Comparison of ENCODE assay signal across 50 mouse cellular contexts in genomic region chr10:95673351-95673750, GRCm38 (mm10). TPM values are rescaled to one million over a fixed set of nuclear protein-coding genes. Genes with fewer than 3 reads are reported as not detected.
"Had no signal": no experiment of that assay in that cellular context is flagged by ENCODE, and none has a peak within 500 bp of the region (broad histone marks: within the 10 kb centered on the region; RNA-seq: fewer than 3 reads in every experiment).

Gene Anapc15-ps, minus strand, starts transcription at chr10:95673451.

- ATAC-seq: hindbrain, embryonic 16.5 days; inflammation-experienced regulatory T-cells, adult 6 months; intestine, embryonic 15.5 days; intestine, embryonic 16.5 days; intestine, postnatal 0 days had no signal

- H3K27ac ChIP-seq: heart, embryonic 10.5 days; heart, embryonic 13.5 days; heart, embryonic 15.5 days; hindbrain, embryonic 10.5 days; hindbrain, embryonic 12.5 days; hindbrain, embryonic 14.5 days; hindbrain, embryonic 15.5 days; intestine, embryonic 15.5 days; kidney, embryonic 15.5 days; kidney, postnatal 0 days; layer of hippocampus, adult 2 months; left cerebral cortex, adult 2 months had no signal

- H3K4me2 ChIP-seq: heart, embryonic 11.5 days; heart, embryonic 12.5 days; heart, embryonic 13.5 days; heart, embryonic 15.5 days; hindbrain, embryonic 12.5 days; hindbrain, embryonic 14.5 days; hindbrain, embryonic 15.5 days; intestine, embryonic 15.5 days; kidney, embryonic 15.5 days had no signal

- H3K4me3 ChIP-seq: heart, embryonic 10.5 days; heart, embryonic 12.5 days; heart, embryonic 13.5 days; heart, embryonic 15.5 days; hindbrain, embryonic 10.5 days; hindbrain, embryonic 12.5 days; hindbrain, embryonic 15.5 days; intestine, embryonic 15.5 days; kidney, embryonic 15.5 days; layer of hippocampus, adult 2 months; left cerebral cortex, adult 2 months had no signal

- H3K27me3 ChIP-seq: heart, embryonic 12.5 days; heart, embryonic 13.5 days; heart, embryonic 15.5 days; hindbrain, embryonic 12.5 days; hindbrain, embryonic 15.5 days; intestine, embryonic 15.5 days; kidney, embryonic 15.5 days had no signal

- H3K4me1 ChIP-seq: hindbrain, embryonic 15.5 days; intestine, embryonic 15.5 days had no signal

- H3K36me3 ChIP-seq: heart, embryonic 10.5 days; heart, embryonic 12.5 days; heart, embryonic 13.5 days; heart, embryonic 15.5 days; hindbrain, embryonic 10.5 days; hindbrain, embryonic 12.5 days; hindbrain, embryonic 15.5 days; intestine, embryonic 15.5 days; kidney, embryonic 15.5 days had no signal

- H3K9ac ChIP-seq: heart, embryonic 12.5 days; heart, embryonic 13.5 days; heart, embryonic 15.5 days; hindbrain, embryonic 12.5 days; hindbrain, embryonic 14.5 days; hindbrain, embryonic 15.5 days; intestine, embryonic 15.5 days; kidney, embryonic 15.5 days had no signal

- DNase-seq: heart, postnatal 10 days; heart, postnatal 14 days; heart, postnatal 36 days; heart, postnatal 4 days; kidney, adult 11 months; kidney, adult 18-20 months; kidney, adult 2 months; kidney, adult 8-10 months; kidney, adult 9 months; kidney, postnatal 10 days; kidney, postnatal 14 days; kidney, postnatal 25 days; kidney, postnatal 36 days; kidney, postnatal 4 days; layer of hippocampus, adult 9-11 months; layer of hippocampus, postnatal 36 days had no signal

- H3K9me3 ChIP-seq: heart, embryonic 10.5 days; heart, embryonic 13.5 days; heart, embryonic 15.5 days; hindbrain, embryonic 10.5 days; hindbrain, embryonic 12.5 days; hindbrain, embryonic 15.5 days; intestine, embryonic 15.5 days; kidney, embryonic 15.5 days had no signal

RNA-seq across cellular contexts. Expression of gene Anapc15-ps, which starts in this region (rescaled TPM):
- total RNA-seq: heart, postnatal 10 days; heart, postnatal 14 days; heart, postnatal 25 days; heart, postnatal 36 days; heart, postnatal 4 days; hematopoietic stem cell, adult 5-6 weeks; layer of hippocampus, adult 18-20 months; layer of hippocampus, adult 2 months; layer of hippocampus, adult 8-10 months; layer of hippocampus, postnatal 10 days; layer of hippocampus, postnatal 14 days; layer of hippocampus, postnatal 25 days; layer of hippocampus, postnatal 36 days; left cerebral cortex, adult 18-20 months; left cerebral cortex, adult 2 months; left cerebral cortex, adult 8-10 months had no signal
- polyA plus RNA-seq: heart, embryonic 10.5 days; heart, embryonic 11.5 days; heart, embryonic 12.5 days; heart, embryonic 13.5 days; heart, embryonic 14.5 days; heart, embryonic 15.5 days; heart, postnatal 0 days; hindbrain, embryonic 10.5 days; hindbrain, embryonic 11.5 days; hindbrain, embryonic 12.5 days; hindbrain, embryonic 14.5 days; hindbrain, embryonic 15.5 days; inflammation-experienced regulatory T-cells, adult 6 months; intestine, embryonic 14.5 days; intestine, embryonic 15.5 days; intestine, embryonic 16.5 days; intestine, postnatal 0 days; kidney, adult 2 months; kidney, embryonic 14.5 days; kidney, embryonic 16.5 days; kidney, postnatal 0 days; large intestine, adult 2 months had no signal
